Mouse (Mus musculus) CD4-positive helper T cell, adult 2 months (primary cell): Measurements from ENCODE around the gene Sult5a1.

Experiments
- DNase-seq: peaks from one replicate; pipeline ENCODE4 v3.0.0-alpha.2; 2012; ENCODE audit warnings: low read depth, missing footprints, low spot score

Sult5a1 gene

GRCm38 (mm10) chr8:123135406-123135805 lies 22.7 kb downstream of the Sult5a1 start:
- no peak for DNase-seq

- no peak for DNase-seq
Observed at GRCm38 (mm10) chr8:123134149-123134713, 23.9 kb downstream of the Sult5a1 start.

GRCm38 (mm10) chr8:123132953-123133352 lies 25.2 kb downstream of the Sult5a1 start:
- DNase-seq = no peak

GRCm38 (mm10) chr8:123131041-123131440 lies 27.1 kb downstream of the Sult5a1 start:
- no peak for DNase-seq

GRCm38 (mm10) chr8:123126193-123126816 lies 31.8 kb downstream of the Sult5a1 start:
- DNase-seq = peak; percentile 21

- DNase-seq = no peak
Observed at GRCm38 (mm10) chr8:123122670-123123069, 35.4 kb downstream of the Sult5a1 start.

- no peak for DNase-seq
Observed at GRCm38 (mm10) chr8:123122059-123122458, 36.1 kb downstream of the Sult5a1 start.

- no peak for DNase-seq
Observed at GRCm38 (mm10) chr8:123117744-123118143, 40.4 kb downstream of the Sult5a1 start.

- DNase-seq = peak; percentile 45
Observed at GRCm38 (mm10) chr8:123117127-123117731, 40.9 kb downstream of the Sult5a1 start, which contains the start of gene Cpne7. TSS of gene Cpne7 (plus strand) at chr8:123117374.

- peak; percentile 36 for DNase-seq
Observed at GRCm38 (mm10) chr8:123114644-123115043, 43.5 kb downstream of the Sult5a1 start.

- peak; percentile 51 for DNase-seq
Observed at GRCm38 (mm10) chr8:123113908-123114469, 44.1 kb downstream of the Sult5a1 start.

GRCm38 (mm10) chr8:123112892-123113291 lies 45.2 kb downstream of the Sult5a1 start:
- no peak for DNase-seq

- DNase-seq = peak; percentile 72
Observed at GRCm38 (mm10) chr8:123110649-123111048, 47.5 kb downstream of the Sult5a1 start.

GRCm38 (mm10) chr8:123108953-123109352 lies 49.2 kb downstream of the Sult5a1 start:
- no peak for DNase-seq

- no peak for DNase-seq
Observed at GRCm38 (mm10) chr8:123108010-123108409, 50.1 kb downstream of the Sult5a1 start.

GRCm38 (mm10) chr8:123106531-123106930 lies 51.6 kb downstream of the Sult5a1 start:
- peak; percentile 47 for DNase-seq

- peak; percentile 74 for DNase-seq
Observed at GRCm38 (mm10) chr8:123105553-123106326, 52.4 kb downstream of the Sult5a1 start.

GRCm38 (mm10) chr8:123104046-123104767 lies 53.9 kb downstream of the Sult5a1 start:
- DNase-seq = no peak

- no peak for DNase-seq
Observed at GRCm38 (mm10) chr8:123103285-123103684, 54.8 kb downstream of the Sult5a1 start.

- DNase-seq = peak; percentile 22
Observed at GRCm38 (mm10) chr8:123102855-123103254, 55.3 kb downstream of the Sult5a1 start.
